Mouse (Mus musculus): Measurements from ENCODE around the gene Dot1l. TPM values are rescaled to one million over a fixed set of nuclear protein-coding genes. Genes with fewer than 3 reads are reported as not detected.

Dot1l gene
- polyA plus RNA-seq, 1 experiment, result 22.4 TPM

DNA sequence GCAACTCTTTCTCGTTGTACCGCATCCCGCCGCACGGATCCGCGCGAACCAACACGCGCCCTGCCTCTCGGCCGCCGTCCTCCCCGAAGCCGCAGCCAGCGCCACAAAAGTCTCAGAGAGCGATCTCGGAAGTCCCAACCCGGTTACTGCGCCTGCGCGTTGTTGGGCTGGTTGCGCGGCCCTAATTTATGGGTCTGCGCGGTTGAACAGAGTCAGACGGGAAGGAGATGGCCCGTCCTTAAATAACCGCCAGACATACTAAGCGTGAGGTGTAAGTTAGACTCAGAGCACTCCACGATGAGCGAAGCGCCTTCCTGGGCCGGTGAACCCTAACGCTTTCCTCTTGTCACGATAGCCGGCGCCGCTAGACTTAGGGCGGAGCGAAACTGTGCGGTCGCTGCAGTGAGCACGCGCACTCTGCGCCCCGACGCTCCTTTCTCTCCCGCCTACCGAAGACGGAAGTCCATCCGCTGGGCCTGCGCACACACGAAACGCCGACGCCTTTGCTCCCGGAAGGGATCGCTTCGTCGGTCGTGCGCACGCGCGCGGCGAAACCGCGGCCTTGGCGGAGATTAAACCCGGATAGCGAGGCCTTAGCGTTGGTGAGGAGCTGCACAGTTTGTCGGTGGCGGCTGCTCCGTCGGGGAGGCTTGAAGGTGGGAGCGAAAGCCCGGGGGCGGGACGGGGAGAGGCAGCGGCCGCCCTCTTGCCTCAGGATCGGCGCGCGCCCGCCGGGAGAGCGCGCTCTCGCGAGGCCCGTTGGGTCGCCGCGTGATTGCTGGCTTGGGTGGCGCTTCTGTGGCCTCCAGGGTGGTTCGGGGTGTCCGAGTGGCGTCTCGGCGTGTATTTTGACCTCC is 43.4 kb downstream of the Dot1l start, which contains the start of the genes Sf3a2 and Plekhj1:
TSS of gene Sf3a2 (plus strand) at position 49 of the 857 bp plus-strand sequence.
TSS of gene Plekhj1 (minus strand) at position 477 of the 857 bp plus-strand sequence.
- Histone ChIP-seq H3K27ac (ENCODE audit: insufficient read depth, low read length) (peak within 1 kb of the TSS; percentile 96), H3K4me1 (ENCODE audit: control insufficient read depth, insufficient read depth, low read length) (peaks cover 5% of the 10 kb centered on the region; the same call in 1 of the 2 replicates), H3K4me3 (ENCODE audit: insufficient read depth, low read length) (peak within 1 kb of the TSS; percentile 96)
- peak; percentile 76 for TF ChIP-seq POLR2A (IDR thresholded peaks at IDR 0.05; ENCODE audit: low read depth, low read length)
- TF ChIP-seq CTCF (IDR thresholded peaks at IDR 0.05; ENCODE audit: borderline replicate concordance, insufficient read depth, low read length), result no peak

DNA sequence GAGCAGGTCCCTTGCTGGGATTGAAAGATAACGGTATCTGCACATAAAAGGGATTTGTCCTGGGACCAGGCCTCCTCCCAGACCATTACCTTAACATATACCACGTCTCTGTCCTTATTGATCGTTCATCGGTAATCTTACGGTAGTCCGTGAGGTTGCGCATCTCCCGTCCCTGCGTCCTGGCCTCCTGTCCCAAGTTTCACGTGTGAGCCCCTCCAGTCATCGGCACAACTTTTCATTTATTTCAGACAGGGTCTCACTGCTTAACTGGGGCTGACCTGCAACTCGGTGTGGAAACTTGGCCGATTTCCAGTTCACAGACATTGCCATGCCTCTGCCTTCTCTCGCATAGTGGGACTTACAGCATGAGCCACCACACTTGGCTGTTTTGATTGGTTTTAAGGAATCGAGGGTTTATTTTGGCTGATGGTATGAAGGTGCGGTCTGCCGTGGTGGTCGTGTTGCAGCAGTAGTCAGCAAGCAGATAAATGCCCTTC is 44.1 kb downstream of the Dot1l start:
- Histone ChIP-seq H3K4me1 (ENCODE audit: control insufficient read depth, insufficient read depth, low read length) (peaks cover 5% of the 10 kb centered on the region; the same call in 1 of the 2 replicates), H3K27ac (ENCODE audit: insufficient read depth, low read length) (peak overlapping the region; percentile 66), H3K4me3 (ENCODE audit: insufficient read depth, low read length) (peak overlapping the region; percentile 96)
- TF ChIP-seq CTCF (IDR thresholded peaks at IDR 0.05; ENCODE audit: borderline replicate concordance, insufficient read depth, low read length) (no peak), POLR2A (IDR thresholded peaks at IDR 0.05; ENCODE audit: low read depth, low read length) (no peak)

DNA sequence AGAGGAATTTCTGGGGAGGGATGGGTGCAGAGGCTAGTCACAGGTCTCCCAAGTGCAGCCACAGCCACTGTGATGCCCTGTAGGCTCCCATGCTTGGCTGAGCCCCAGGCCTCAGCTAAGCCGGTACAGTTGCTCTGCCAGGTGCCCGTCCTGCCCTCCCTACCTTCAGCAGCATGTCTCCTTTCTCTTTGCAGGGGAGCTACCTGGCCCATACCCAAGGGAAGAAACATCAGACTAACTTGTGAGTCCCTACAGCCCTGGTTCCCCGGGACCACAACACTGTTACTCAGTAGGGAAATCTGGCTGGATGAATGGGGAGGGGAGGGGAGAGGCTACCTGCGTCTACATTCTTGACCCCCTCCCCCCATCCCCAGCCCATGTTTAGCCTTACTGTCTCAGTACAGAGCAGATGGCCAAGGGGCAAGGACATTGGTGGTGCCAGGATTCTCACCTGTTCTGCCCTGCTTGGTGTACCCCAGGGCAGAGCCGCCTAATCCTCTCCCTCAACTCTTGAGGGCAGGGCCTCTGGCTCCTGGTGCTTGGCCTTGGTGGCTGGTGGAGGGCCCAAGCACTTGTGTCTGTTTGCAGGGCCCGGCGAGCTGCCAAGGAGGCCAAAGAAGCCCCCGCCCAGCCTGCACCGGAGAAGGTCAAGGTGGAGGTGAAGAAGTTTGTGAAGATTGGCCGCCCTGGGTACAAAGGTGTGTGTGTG is 47.4 kb downstream of the Dot1l start:
- Histone ChIP-seq H3K4me1 (ENCODE audit: control insufficient read depth, insufficient read depth, low read length) (peaks cover 4% of the 10 kb centered on the region; the same call in 1 of the 2 replicates), H3K4me3 (ENCODE audit: insufficient read depth, low read length) (no peak overlapping the region), H3K27ac (ENCODE audit: insufficient read depth, low read length) (no peak overlapping the region)
- TF ChIP-seq CTCF (IDR thresholded peaks at IDR 0.05; ENCODE audit: borderline replicate concordance, insufficient read depth, low read length), result no peak
- TF ChIP-seq POLR2A (IDR thresholded peaks at IDR 0.05; ENCODE audit: low read depth, low read length), result no peak

DNA sequence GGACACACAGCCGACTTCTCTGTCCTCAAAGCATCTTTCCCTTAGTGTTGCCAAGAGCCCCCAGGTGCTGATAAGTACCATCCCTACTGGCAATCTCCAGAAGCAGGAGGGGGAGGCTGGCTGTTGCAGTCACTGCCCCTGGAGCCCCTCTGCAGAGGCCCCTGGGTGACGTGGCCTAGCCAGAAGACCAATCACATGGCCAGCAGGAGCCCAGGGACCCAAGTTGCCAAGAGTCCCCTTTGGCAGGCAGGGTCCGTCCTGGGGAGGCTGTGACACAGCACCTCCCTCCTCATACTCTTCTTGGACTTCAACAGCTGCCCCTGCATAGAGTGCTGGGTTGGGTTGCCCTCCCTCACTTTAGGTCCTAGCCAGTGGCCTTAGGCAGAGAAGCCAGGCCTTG is 48.0 kb downstream of the Dot1l start:
- no peak overlapping the region for H3K27ac ChIP-seq (ENCODE audit: insufficient read depth, low read length)
- H3K4me1 ChIP-seq (ENCODE audit: control insufficient read depth, insufficient read depth, low read length), result peaks cover 4% of the 10 kb centered on the region; the same call in 1 of the 2 replicates
- TF ChIP-seq POLR2A (IDR thresholded peaks at IDR 0.05; ENCODE audit: low read depth, low read length) (no peak), CTCF (IDR thresholded peaks at IDR 0.05; ENCODE audit: borderline replicate concordance, insufficient read depth, low read length) (no peak)

DNA sequence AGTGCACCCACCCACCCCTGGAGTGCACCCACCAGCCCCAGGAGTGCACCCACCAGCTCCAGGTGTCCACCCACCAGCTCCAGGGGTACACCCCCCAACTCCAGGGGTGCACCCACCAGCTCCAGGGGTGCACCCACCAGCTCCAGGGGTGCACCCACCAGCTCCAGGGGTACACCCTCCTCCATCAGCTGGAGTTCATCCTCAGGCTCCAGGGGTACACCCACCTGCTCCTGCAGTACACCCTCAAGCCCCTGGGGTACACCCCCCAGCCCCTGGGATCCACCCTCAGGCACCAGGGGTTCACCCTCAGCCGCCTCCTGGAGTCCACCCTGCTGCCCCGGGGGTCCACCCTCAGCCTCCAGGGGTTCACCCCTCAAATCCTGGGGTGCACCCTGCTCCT is 49.3 kb downstream of the Dot1l start:
- H3K4me3 ChIP-seq (ENCODE audit: insufficient read depth, low read length), result no peak overlapping the region
- H3K27ac ChIP-seq (ENCODE audit: insufficient read depth, low read length), result no peak overlapping the region
- TF ChIP-seq POLR2A (IDR thresholded peaks at IDR 0.05; ENCODE audit: low read depth, low read length) (no peak), CTCF (IDR thresholded peaks at IDR 0.05; ENCODE audit: borderline replicate concordance, insufficient read depth, low read length) (no peak)
- peaks cover 4% of the 10 kb centered on the region; the same call in 1 of the 2 replicates for H3K4me1 ChIP-seq (ENCODE audit: control insufficient read depth, insufficient read depth, low read length)

More for the DNA sequence above, 48.0 kb downstream of the Dot1l start:
- H3K4me3 ChIP-seq (ENCODE audit: insufficient read depth, low read length), result no peak overlapping the region

DNA sequence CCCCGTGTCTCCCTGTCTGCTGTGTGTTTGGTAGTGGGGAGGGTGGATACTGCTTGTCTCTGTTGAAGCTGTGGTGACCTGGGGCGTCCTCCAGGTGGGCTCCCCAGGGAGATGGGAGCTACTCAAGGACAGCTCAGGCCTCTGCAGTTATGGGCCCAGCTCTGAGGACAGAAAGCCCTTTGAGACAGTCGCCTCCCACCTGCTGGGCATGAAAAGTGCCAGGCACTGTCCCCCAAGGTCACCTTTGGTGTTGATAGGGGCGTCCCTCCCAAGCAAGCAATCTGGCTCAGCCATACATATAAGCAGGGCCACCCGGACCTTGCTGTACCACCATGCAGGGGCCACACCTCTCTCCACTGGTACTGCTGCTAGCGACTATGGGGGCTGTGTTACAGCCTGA is 49.9 kb downstream of the Dot1l start, which contains the start of gene Amh:
TSS of gene Amh (plus strand) at position 328 of the 400 bp plus-strand sequence.
- peaks cover 4% of the 10 kb centered on the region; the same call in 1 of the 2 replicates for H3K4me1 ChIP-seq (ENCODE audit: control insufficient read depth, insufficient read depth, low read length)
- H3K27ac ChIP-seq (ENCODE audit: insufficient read depth, low read length), result no peak within 1 kb of the TSS
- TF ChIP-seq POLR2A (IDR thresholded peaks at IDR 0.05; ENCODE audit: low read depth, low read length), result no peak
- no peak for TF ChIP-seq CTCF (IDR thresholded peaks at IDR 0.05; ENCODE audit: borderline replicate concordance, insufficient read depth, low read length)
- no peak within 1 kb of the TSS for H3K4me3 ChIP-seq (ENCODE audit: insufficient read depth, low read length)

DNA sequence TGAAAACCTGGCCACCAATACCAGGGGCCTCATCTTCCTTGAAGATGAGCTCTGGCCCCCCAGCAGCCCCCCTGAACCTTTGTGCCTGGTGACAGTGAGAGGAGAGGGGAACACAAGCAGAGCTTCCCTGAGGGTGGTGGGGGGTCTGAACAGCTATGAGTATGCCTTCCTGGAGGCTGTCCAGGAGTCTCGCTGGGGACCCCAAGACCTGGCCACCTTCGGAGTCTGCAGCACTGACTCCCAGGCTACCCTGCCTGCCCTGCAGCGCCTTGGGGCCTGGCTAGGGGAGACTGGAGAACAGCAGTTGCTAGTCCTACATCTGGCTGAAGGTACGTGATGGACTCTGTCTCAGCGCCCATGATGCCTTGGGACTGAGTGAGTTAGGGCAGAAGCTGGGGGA is 50.3 kb downstream of the Dot1l start:
- Histone ChIP-seq H3K27ac (ENCODE audit: insufficient read depth, low read length) (no peak overlapping the region), H3K4me1 (ENCODE audit: control insufficient read depth, insufficient read depth, low read length) (peaks cover 4% of the 10 kb centered on the region; the same call in 1 of the 2 replicates), H3K4me3 (ENCODE audit: insufficient read depth, low read length) (no peak overlapping the region)
- no peak for TF ChIP-seq CTCF (IDR thresholded peaks at IDR 0.05; ENCODE audit: borderline replicate concordance, insufficient read depth, low read length)

DNA sequence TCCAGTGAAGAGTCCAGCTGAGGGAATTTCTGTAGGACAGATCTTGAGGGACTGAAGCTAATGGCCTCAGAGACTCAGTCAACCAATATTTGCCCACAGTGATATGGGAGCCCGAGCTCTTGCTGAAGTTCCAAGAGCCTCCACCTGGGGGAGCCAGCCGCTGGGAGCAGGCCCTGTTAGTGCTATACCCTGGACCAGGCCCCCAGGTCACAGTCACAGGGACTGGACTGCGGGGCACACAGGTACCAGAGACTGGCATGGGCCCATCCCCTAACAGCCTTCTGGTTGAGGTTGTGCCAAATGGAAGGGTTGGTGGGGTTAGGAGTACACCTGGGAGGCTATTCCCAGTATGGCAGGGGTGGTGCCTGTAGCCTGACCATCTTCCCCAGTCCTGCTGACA is 50.9 kb downstream of the Dot1l start:
- no peak overlapping the region for H3K27ac ChIP-seq (ENCODE audit: insufficient read depth, low read length)
- peaks cover 4% of the 10 kb centered on the region; the same call in 1 of the 2 replicates for H3K4me1 ChIP-seq (ENCODE audit: control insufficient read depth, insufficient read depth, low read length)
- TF ChIP-seq CTCF (IDR thresholded peaks at IDR 0.05; ENCODE audit: borderline replicate concordance, insufficient read depth, low read length) (0 out of 2 replicates have a peak, but pooled peaks have one; percentile 9), POLR2A (IDR thresholded peaks at IDR 0.05; ENCODE audit: low read depth, low read length) (no peak)
- no peak overlapping the region for H3K4me3 ChIP-seq (ENCODE audit: insufficient read depth, low read length)

DNA sequence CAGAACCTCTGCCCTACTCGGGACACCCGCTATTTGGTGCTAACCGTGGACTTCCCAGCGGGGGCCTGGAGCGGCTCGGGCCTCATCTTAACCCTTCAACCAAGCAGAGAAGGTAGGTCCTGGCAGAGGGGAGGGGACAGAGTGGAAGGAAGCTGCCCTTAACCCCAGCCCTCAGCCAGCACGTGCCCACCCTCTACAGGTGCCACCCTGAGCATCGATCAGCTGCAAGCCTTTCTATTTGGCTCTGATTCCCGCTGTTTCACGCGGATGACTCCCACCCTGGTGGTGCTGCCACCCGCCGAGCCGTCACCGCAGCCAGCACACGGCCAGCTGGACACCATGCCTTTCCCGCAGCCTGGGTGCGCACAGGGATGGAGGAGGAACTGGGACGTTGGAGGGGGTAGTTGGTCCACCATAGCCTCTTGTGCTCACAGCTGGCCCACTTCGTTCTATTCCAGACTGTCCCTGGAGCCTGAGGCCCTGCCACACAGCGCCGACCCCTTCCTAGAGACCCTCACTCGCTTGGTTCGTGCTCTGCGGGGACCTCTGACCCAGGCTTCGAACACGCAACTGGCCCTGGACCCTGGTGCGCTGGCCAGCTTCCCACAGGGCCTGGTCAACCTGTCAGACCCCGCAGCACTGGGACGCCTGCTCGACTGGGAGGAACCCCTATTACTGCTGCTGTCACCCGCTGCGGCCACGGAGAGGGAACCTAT is 51.5 kb downstream of the Dot1l start:
- peaks cover 4% of the 10 kb centered on the region; the same call in 1 of the 2 replicates for H3K4me1 ChIP-seq (ENCODE audit: control insufficient read depth, insufficient read depth, low read length)
- no peak overlapping the region for H3K27ac ChIP-seq (ENCODE audit: insufficient read depth, low read length)
- H3K4me3 ChIP-seq (ENCODE audit: insufficient read depth, low read length), result no peak overlapping the region
- TF ChIP-seq CTCF (IDR thresholded peaks at IDR 0.05; ENCODE audit: borderline replicate concordance, insufficient read depth, low read length) (no peak), POLR2A (IDR thresholded peaks at IDR 0.05; ENCODE audit: low read depth, low read length) (no peak)

Data from embryonic fibroblast, embryonic 13.5 days (primary cell).